Mouse (Mus musculus): ENCODE data around the gene Tubg1. TPM values are rescaled to one million over a fixed set of nuclear protein-coding genes. Genes with fewer than 3 reads are reported as not detected.

Tubg1 gene
- polyA plus RNA-seq, 1 experiment from 2014 or later: 48.4 TPM

DNA sequence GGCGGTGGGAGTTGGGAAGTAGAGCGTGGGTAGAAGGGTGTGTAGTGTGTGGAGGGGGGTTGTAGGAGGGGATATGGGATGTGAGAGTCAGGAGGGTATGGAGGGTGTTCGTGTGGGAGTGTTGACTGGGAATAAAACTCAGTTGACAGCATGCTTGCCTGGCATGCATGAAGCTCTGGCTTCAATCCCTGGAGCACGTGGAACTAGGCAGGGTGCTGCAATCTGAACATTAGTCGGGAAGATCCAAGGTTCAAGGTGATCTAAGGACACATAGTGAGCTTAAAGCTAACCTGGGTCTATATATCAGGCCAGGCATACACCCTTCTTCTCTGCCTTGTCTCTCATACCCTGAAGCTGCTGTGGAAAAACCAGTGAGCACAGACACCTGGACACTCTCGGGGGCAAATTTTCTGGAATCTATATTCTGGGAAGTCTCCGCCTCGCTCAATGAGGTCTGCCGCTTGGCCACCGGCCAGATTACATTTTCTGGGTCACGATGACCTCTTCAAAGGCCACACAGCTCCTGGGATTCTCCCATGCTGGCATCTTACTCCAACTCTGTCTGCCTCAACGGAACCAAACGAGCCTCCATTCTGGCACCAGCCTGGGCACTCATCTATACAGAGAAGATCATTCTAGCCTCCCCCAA, 14.6 kb downstream of the Tubg1 start:
- Histone ChIP-seq H3K27me3 (ENCODE audit: insufficient read depth, low read length) (no peaks in the 10 kb centered on the region), H3K9ac (ENCODE audit: low read depth, low read length) (no peak overlapping the region), H3K9me3 (replicated peaks; ENCODE audit: low read length) (no peaks in the 10 kb centered on the region), H3K36me3 (ENCODE audit: insufficient read depth, low read length) (no peaks in the 10 kb centered on the region), H3K4me2 (ENCODE audit: low read length) (no peak overlapping the region), H3K4me1 (replicated peaks; ENCODE audit: insufficient read depth, low read length) (peaks cover 5% of the 10 kb centered on the region; the same call in 1 of the 2 replicates), H3K27ac (no peak overlapping the region), H3K4me3 (replicated peaks; ENCODE audit: low read depth, low read length) (no peak overlapping the region)
- no peak for TF ChIP-seq CTCF (IDR thresholded peaks at IDR 0.05; ENCODE audit: low read depth)
- ATAC-seq (replicated peaks; ENCODE audit: low FRiP score, low read depth) (no peak), DNase-seq (ENCODE audit: low spot score) (no peak)
- 54% methylated on average over 13 of the region's 13 CpGs for WGBS

- Histone ChIP-seq H3K9me3 (replicated peaks; ENCODE audit: low read length) (no peaks in the 10 kb centered on the region), H3K27ac (no peak overlapping the region), H3K4me3 (replicated peaks; ENCODE audit: low read depth, low read length) (no peak overlapping the region), H3K4me1 (replicated peaks; ENCODE audit: insufficient read depth, low read length) (0 out of 2 replicates have a peak, but pooled peaks cover 13% of the 10 kb centered on the region), H3K4me2 (ENCODE audit: low read length) (no peak overlapping the region), H3K36me3 (ENCODE audit: insufficient read depth, low read length) (no peaks in the 10 kb centered on the region), H3K9ac (ENCODE audit: low read depth, low read length) (no peak overlapping the region), H3K27me3 (ENCODE audit: insufficient read depth, low read length) (no peaks in the 10 kb centered on the region)
- no peak for TF ChIP-seq CTCF (IDR thresholded peaks at IDR 0.05; ENCODE audit: low read depth)
- ATAC-seq (replicated peaks; ENCODE audit: low FRiP score, low read depth) (no peak), DNase-seq (ENCODE audit: low spot score) (no peak)
- WGBS: 75% methylated on average over 7 of the region's 7 CpGs
These were observed 17.3 kb downstream of the Tubg1 start for GRCm38 (mm10) chr11:101137000-101137399.

DNA sequence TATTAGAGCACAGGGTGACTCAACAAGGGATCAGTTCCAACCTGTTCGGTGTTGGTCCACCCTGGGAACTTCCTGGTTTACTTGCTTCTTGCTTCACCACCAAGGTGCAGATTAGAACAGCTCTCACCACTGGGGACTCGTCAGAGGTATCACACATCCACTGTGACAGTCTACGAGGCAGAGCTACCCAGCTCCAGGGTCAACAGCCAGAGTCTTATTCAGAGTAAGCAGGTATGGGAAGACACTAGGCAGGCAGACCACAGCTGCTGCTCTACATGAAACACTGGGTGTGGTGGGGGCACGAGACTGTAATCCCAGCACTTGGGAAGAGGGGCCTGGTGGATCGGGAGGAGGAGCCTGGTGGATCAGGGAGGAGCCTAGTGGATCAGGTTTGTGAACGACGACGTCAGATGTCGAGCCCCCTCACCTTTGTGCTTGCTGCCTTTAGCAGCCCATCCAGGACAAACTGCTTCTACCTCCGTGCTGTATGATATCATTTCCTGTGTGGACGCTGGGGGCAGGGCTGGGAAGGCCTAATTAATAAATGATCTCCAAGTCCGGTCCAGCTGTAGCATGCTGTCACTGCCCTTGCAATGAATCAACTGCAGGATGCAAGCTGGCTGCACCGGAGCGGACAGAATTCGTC, 18.9 kb downstream of the Tubg1 start:
- DNase-seq (ENCODE audit: low spot score) (peak; percentile 92), ATAC-seq (replicated peaks; ENCODE audit: low FRiP score, low read depth) (peak; percentile 89)
- Histone ChIP-seq H3K4me1 (replicated peaks; ENCODE audit: insufficient read depth, low read length) (0 out of 2 replicates have a peak, but pooled peaks cover 13% of the 10 kb centered on the region), H3K9me3 (replicated peaks; ENCODE audit: low read length) (no peaks in the 10 kb centered on the region), H3K4me3 (replicated peaks; ENCODE audit: low read depth, low read length) (no peak overlapping the region; the same call in 1 of the 2 replicates), H3K9ac (ENCODE audit: low read depth, low read length) (0 out of 2 replicates have a peak overlapping the region, but pooled peaks have one; percentile 19), H3K27ac (peak overlapping the region; percentile 72; the same call in 1 of the 2 replicates), H3K36me3 (ENCODE audit: insufficient read depth, low read length) (no peaks in the 10 kb centered on the region), H3K4me2 (ENCODE audit: low read length) (peak overlapping the region; percentile 46), H3K27me3 (ENCODE audit: insufficient read depth, low read length) (no peaks in the 10 kb centered on the region)
- TF ChIP-seq CTCF (IDR thresholded peaks at IDR 0.05; ENCODE audit: low read depth): peak; percentile 13; the same call in 1 of the 2 replicates
- WGBS: 9% methylated on average over 15 of the region's 15 CpGs

GRCm38 (mm10) chr11:101140164-101140819, 20.6 kb downstream of the Tubg1 start:
- peak; percentile 42 for DNase-seq (ENCODE audit: low spot score)

GRCm38 (mm10) chr11:101141088-101141487, 21.4 kb downstream of the Tubg1 start:
- H3K27me3 ChIP-seq (ENCODE audit: insufficient read depth, low read length): no peaks in the 10 kb centered on the region
- 76% methylated on average over 8 of the region's 8 CpGs for WGBS
- no peak for TF ChIP-seq CTCF (IDR thresholded peaks at IDR 0.05; ENCODE audit: low read depth)

More at GRCm38 (mm10) chr11:101140164-101140819, 20.6 kb downstream of the Tubg1 start:
- ATAC-seq (replicated peaks; ENCODE audit: low FRiP score, low read depth): no peak
- peak overlapping the region; percentile 23 for H3K4me3 ChIP-seq (replicated peaks; ENCODE audit: low read depth, low read length)
- no peaks in the 10 kb centered on the region for H3K9me3 ChIP-seq (replicated peaks; ENCODE audit: low read length)
- H3K36me3 ChIP-seq (ENCODE audit: insufficient read depth, low read length): no peaks in the 10 kb centered on the region
- peak overlapping the region; percentile 37; the same call in 1 of the 2 replicates for H3K9ac ChIP-seq (ENCODE audit: low read depth, low read length)
- 47% methylated on average over 27 of the region's 27 CpGs for WGBS
- 0 out of 2 replicates have a peak, but pooled peaks cover 13% of the 10 kb centered on the region for H3K4me1 ChIP-seq (replicated peaks; ENCODE audit: insufficient read depth, low read length)
- peak overlapping the region; percentile 50 for H3K4me2 ChIP-seq (ENCODE audit: low read length)
- H3K27me3 ChIP-seq (ENCODE audit: insufficient read depth, low read length): no peaks in the 10 kb centered on the region
- 0 out of 2 replicates have a peak overlapping the region, but pooled peaks have one; percentile 8 for H3K27ac ChIP-seq
- TF ChIP-seq CTCF (IDR thresholded peaks at IDR 0.05; ENCODE audit: low read depth): no peak

More at GRCm38 (mm10) chr11:101141088-101141487, 21.4 kb downstream of the Tubg1 start:
- H3K27ac ChIP-seq: no peak overlapping the region
- no peak overlapping the region for H3K4me3 ChIP-seq (replicated peaks; ENCODE audit: low read depth, low read length)
- ATAC-seq (replicated peaks; ENCODE audit: low FRiP score, low read depth) (no peak), DNase-seq (ENCODE audit: low spot score) (no peak)
- no peaks in the 10 kb centered on the region for H3K36me3 ChIP-seq (ENCODE audit: insufficient read depth, low read length)
- 0 out of 2 replicates have a peak, but pooled peaks cover 13% of the 10 kb centered on the region for H3K4me1 ChIP-seq (replicated peaks; ENCODE audit: insufficient read depth, low read length)
- no peaks in the 10 kb centered on the region for H3K9me3 ChIP-seq (replicated peaks; ENCODE audit: low read length)
- H3K9ac ChIP-seq (ENCODE audit: low read depth, low read length): no peak overlapping the region
- no peak overlapping the region for H3K4me2 ChIP-seq (ENCODE audit: low read length)
